Mouse (Mus musculus): Measurements from ENCODE around the gene Gm2022. TPM values are rescaled to one million over a fixed set of nuclear protein-coding genes. Genes with fewer than 3 reads are reported as not detected.

The Gm2022 gene
- total and polyA plus RNA-seq, 2 experiments from 2014 or later, result not detected

Other genes with a start within 250 kb of the Gm2022 start
- gene Gm21319, start 119.6 kb upstream of the Gm2022 start, total RNA-seq (2014; rRNA removed; ENCODE audit: low replicate concordance), result not detected in 2 replicates
- not detected in 2 replicates for gene Gm21319, start 119.6 kb upstream of the Gm2022 start, polyA plus RNA-seq (2015; fragmentation: Nextera tagmentation; extraction: Ambion mirVana)
- gene Gm21936, start 99.9 kb upstream of the Gm2022 start, total RNA-seq (2014; rRNA removed; ENCODE audit: low replicate concordance), result not detected in 2 replicates
- not detected in 2 replicates for gene Gm21936, start 99.9 kb upstream of the Gm2022 start, polyA plus RNA-seq (2015; fragmentation: Nextera tagmentation; extraction: Ambion mirVana)
- not detected in 2 replicates for gene BB287469, start 78.8 kb upstream of the Gm2022 start, total RNA-seq (2014; rRNA removed; ENCODE audit: low replicate concordance)
- gene BB287469, start 78.8 kb upstream of the Gm2022 start, polyA plus RNA-seq (2015; fragmentation: Nextera tagmentation; extraction: Ambion mirVana), result not detected in 2 replicates
- not detected in 2 replicates for gene Gm2001, start 53.0 kb upstream of the Gm2022 start, total RNA-seq (2014; rRNA removed; ENCODE audit: low replicate concordance)
- gene Gm2001, start 53.0 kb upstream of the Gm2022 start, polyA plus RNA-seq (2015; fragmentation: Nextera tagmentation; extraction: Ambion mirVana), result not detected in 2 replicates
- not detected in 2 replicates for gene Gm2016, start 21.3 kb upstream of the Gm2022 start, total RNA-seq (2014; rRNA removed; ENCODE audit: low replicate concordance)
- not detected in 2 replicates for gene Gm2016, start 21.3 kb upstream of the Gm2022 start, polyA plus RNA-seq (2015; fragmentation: Nextera tagmentation; extraction: Ambion mirVana)
- gene Gm2035, start 24.5 kb downstream of the Gm2022 start, total RNA-seq (2014; rRNA removed; ENCODE audit: low replicate concordance), result not detected in 2 replicates
- not detected in 2 replicates for gene Gm2035, start 24.5 kb downstream of the Gm2022 start, polyA plus RNA-seq (2015; fragmentation: Nextera tagmentation; extraction: Ambion mirVana)
- gene Gm2042, start 58.7 kb downstream of the Gm2022 start, total RNA-seq (2014; rRNA removed; ENCODE audit: low replicate concordance), result not detected in 2 replicates
- not detected in 2 replicates for gene Gm2042, start 58.7 kb downstream of the Gm2022 start, polyA plus RNA-seq (2015; fragmentation: Nextera tagmentation; extraction: Ambion mirVana)
- not detected in 2 replicates for gene Gm2075, start 116.5 kb downstream of the Gm2022 start, total RNA-seq (2014; rRNA removed; ENCODE audit: low replicate concordance)
- gene Gm2075, start 116.5 kb downstream of the Gm2022 start, polyA plus RNA-seq (2015; fragmentation: Nextera tagmentation; extraction: Ambion mirVana), result not detected in 2 replicates
- gene Gm6803, start 123.4 kb downstream of the Gm2022 start, total RNA-seq (2014; rRNA removed; ENCODE audit: low replicate concordance), result not detected in 2 replicates
- gene Gm6803, start 123.4 kb downstream of the Gm2022 start, polyA plus RNA-seq (2015; fragmentation: Nextera tagmentation; extraction: Ambion mirVana), result not detected in 2 replicates
- gene Gm2056, start 131.6 kb downstream of the Gm2022 start, total RNA-seq (2014; rRNA removed; ENCODE audit: low replicate concordance), result not detected in 2 replicates
- gene Gm2056, start 131.6 kb downstream of the Gm2022 start, polyA plus RNA-seq (2015; fragmentation: Nextera tagmentation; extraction: Ambion mirVana), result not detected in 2 replicates
- not detected in 2 replicates for gene Gm16368, start 188.3 kb downstream of the Gm2022 start, total RNA-seq (2014; rRNA removed; ENCODE audit: low replicate concordance)
- gene Gm16368, start 188.3 kb downstream of the Gm2022 start, polyA plus RNA-seq (2015; fragmentation: Nextera tagmentation; extraction: Ambion mirVana), result not detected in 2 replicates

Data from heart, postnatal 0 days (tissue).